Comparison of ENCODE assay signal across 22 mouse cellular contexts in genomic region chr19:24812106-24812810, GRCm38 (mm10). TPM values are rescaled to one million over a fixed set of nuclear protein-coding genes. Genes with fewer than 3 reads are reported as not detected.
DNase-seq lines count a peak whose midpoint lies in the region; ATAC-seq and TF ChIP-seq lines count a peak whose summit lies in the region.
"Had no signal": no experiment of that assay in that cellular context is flagged by ENCODE, and none has a peak within 500 bp of the region (broad histone marks: within the 10 kb centered on the region; RNA-seq: fewer than 3 reads in every experiment).

No protein-coding gene starts in this region.

- TF ChIP-seq POLR2A in heart, adult 2 months (IDR thresholded peaks at IDR 0.05; ENCODE audit: insufficient read depth, low read depth, low read length): no peak

- WGBS in heart, adult 2 months: 82% methylated on average over 7 of the region's 7 CpGs
- 73% methylated on average over 7 of the region's 7 CpGs for WGBS in stomach, embryonic 16.5 days
- WGBS in stomach, postnatal 0 days: 75% methylated on average over 7 of the region's 7 CpGs

- H3K79me2 ChIP-seq in heart, adult 2 months (replicated peaks; ENCODE audit: control insufficient read depth, insufficient read depth, low read length): no peaks in the 10 kb centered on the region

- no peak overlapping the region for H3K9ac ChIP-seq in heart, adult 2 months (ENCODE audit: low read depth, low read length)
- H3K9ac ChIP-seq in stomach, embryonic 16.5 days (ENCODE audit: low read length): no peak overlapping the region
- no peak overlapping the region for H3K9ac ChIP-seq in stomach, postnatal 0 days (ENCODE audit: low read length)
- H3K9ac ChIP-seq: forebrain, embryonic 15.5 days; hindbrain, embryonic 12.5 days; limb, embryonic 15.5 days had no signal

- no peak overlapping the region for H3K4me3 ChIP-seq in heart, adult 2 months
- H3K4me3 ChIP-seq in stomach, embryonic 16.5 days (replicated peaks; ENCODE audit: low read length): no peak overlapping the region
- no peak overlapping the region for H3K4me3 ChIP-seq in stomach, postnatal 0 days (ENCODE audit: low read depth, low read length)
- H3K4me3 ChIP-seq: erythroblast, embryonic 14.5 days; forebrain, embryonic 15.5 days; heart, embryonic 10.5 days; hindbrain, embryonic 12.5 days; limb, embryonic 15.5 days had no signal

- H3K4me1 ChIP-seq in heart, adult 2 months (ENCODE audit: control insufficient read depth, insufficient read depth, low read length): no peaks in the 10 kb centered on the region
- peaks cover 5% of the 10 kb centered on the region; the same call in 1 of the 2 replicates for H3K4me1 ChIP-seq in stomach, embryonic 16.5 days (ENCODE audit: control insufficient read depth, insufficient read depth, low read length)
- no peaks in the 10 kb centered on the region for H3K4me1 ChIP-seq in stomach, postnatal 0 days (replicated peaks; ENCODE audit: control insufficient read depth, insufficient read depth)

- no peak overlapping the region for H3K4me2 ChIP-seq in stomach, embryonic 16.5 days (ENCODE audit: low read depth, low read length)
- H3K4me2 ChIP-seq in stomach, postnatal 0 days (replicated peaks; ENCODE audit: low read depth): no peak overlapping the region
- H3K4me2 ChIP-seq: forebrain, embryonic 15.5 days; hindbrain, embryonic 12.5 days; limb, embryonic 15.5 days had no signal

- 0 out of 2 replicates have a peak, but pooled peaks have one; percentile 25 for ATAC-seq in stomach, embryonic 16.5 days (ENCODE audit: insufficient read depth, low FRiP score)
- ATAC-seq in stomach, postnatal 0 days (ENCODE audit: low FRiP score, low TSS enrichment): no peak
- no peak for ATAC-seq in erythroblast, adult 5-6 weeks (replicated peaks; ENCODE audit: low FRiP score, poor library complexity, severe bottlenecking)
- ATAC-seq: forebrain, embryonic 15.5 days had no signal

- no peak for TF ChIP-seq EP300 in heart, adult 2 months (IDR thresholded peaks at IDR 0.05; ENCODE audit: insufficient read depth, low read depth, low read length)
- TF ChIP-seq EP300 in stomach, postnatal 0 days (optimal IDR thresholded peaks at IDR 0.05): no peak

- no peaks in the 10 kb centered on the region for H3K9me3 ChIP-seq in stomach, embryonic 16.5 days (replicated peaks; ENCODE audit: control insufficient read depth, low read length)
- H3K9me3 ChIP-seq in stomach, postnatal 0 days (ENCODE audit: control insufficient read depth, low read length): no peaks in the 10 kb centered on the region
- H3K9me3 ChIP-seq: forebrain, embryonic 15.5 days; heart, embryonic 10.5 days; hindbrain, embryonic 12.5 days; limb, embryonic 15.5 days had no signal

- intact Hi-C loops in heart, adult 2 months (cut with DNase I): no loop called here

- DNase-seq in heart, adult 11 months: peak; percentile 75
- no peak for DNase-seq in heart, adult 2 months
- no peak for DNase-seq in stomach, postnatal 0 days (ENCODE audit: low spot score)
- DNase-seq in adrenal gland, postnatal 14 days: peak; percentile 82
- peak; percentile 60 for DNase-seq in mesoderm, embryonic 11.5 days (ENCODE audit: low read depth, low spot score)
- DNase-seq in heart, postnatal 4 days: no peak
- DNase-seq: B cell, adult 2 months; cerebellum, adult 9-11 months; gastrocnemius, postnatal 36 days; kidney, adult 8-10 months; kidney, postnatal 25 days; lung, postnatal 10 days; right cerebral cortex, postnatal 25 days had no signal

- H3K36me3 ChIP-seq in heart, adult 2 months (ENCODE audit: control insufficient read depth, insufficient read depth, low read length): no peaks in the 10 kb centered on the region
- H3K36me3 ChIP-seq in stomach, embryonic 16.5 days (ENCODE audit: control insufficient read depth, insufficient read depth, low read length): no peaks in the 10 kb centered on the region
- peaks cover 2% of the 10 kb centered on the region; the same call in 1 of the 2 replicates for H3K36me3 ChIP-seq in stomach, postnatal 0 days (ENCODE audit: control insufficient read depth, insufficient read depth, low read length)
- H3K36me3 ChIP-seq: forebrain, embryonic 15.5 days; hindbrain, embryonic 12.5 days; limb, embryonic 15.5 days had no signal

- H3K27me3 ChIP-seq in heart, adult 2 months (ENCODE audit: control insufficient read depth, insufficient read depth, low read length): no peaks in the 10 kb centered on the region
- H3K27me3 ChIP-seq in stomach, embryonic 16.5 days (ENCODE audit: control insufficient read depth, insufficient read depth, low read length): no peaks in the 10 kb centered on the region
- H3K27me3 ChIP-seq in stomach, postnatal 0 days (ENCODE audit: control insufficient read depth, insufficient read depth, low read length): no peaks in the 10 kb centered on the region
- H3K27me3 ChIP-seq: forebrain, embryonic 15.5 days; limb, embryonic 15.5 days had no signal

- no peak overlapping the region for H3K27ac ChIP-seq in heart, adult 2 months
- peak overlapping the region; percentile 10; the same call in 1 of the 2 replicates for H3K27ac ChIP-seq in stomach, embryonic 16.5 days (ENCODE audit: low read length)
- H3K27ac ChIP-seq in stomach, postnatal 0 days (replicated peaks): no peak overlapping the region
- H3K27ac ChIP-seq: forebrain, embryonic 15.5 days; heart, embryonic 10.5 days; limb, embryonic 15.5 days had no signal

- TF ChIP-seq CTCF in heart, adult 2 months (IDR thresholded peaks at IDR 0.05): no peak
- TF ChIP-seq CTCF in stomach, postnatal 0 days (IDR thresholded peaks at IDR 0.05; ENCODE audit: low read depth): no peak

RNA-seq across cellular contexts. Expression of gene Pgm5, which starts 49.4 kb away (rescaled TPM):
- 100 to 1,000 TPM in 1 of 2 experiments, 10 to 100 TPM in 1; 93.8 to 103 TPM for total RNA-seq in heart, adult 2 months (2021)
- 48.6 and 95.9 TPM in 2 replicates for polyA plus RNA-seq in heart, adult 2 months (2012; rRNA removed)
- 7.3 and 10.5 TPM in 2 replicates for polyA plus RNA-seq in stomach, embryonic 16.5 days (2015; fragmentation: Nextera tagmentation; extraction: Ambion mirVana)
- 5.5 and 6.3 TPM in 2 replicates for polyA plus RNA-seq in stomach, postnatal 0 days (2015; fragmentation: Nextera tagmentation; extraction: Ambion mirVana)
- total RNA-seq in adrenal gland, postnatal 14 days (2021): 60.3 and 68.5 TPM in 2 replicates
- total RNA-seq in erythroblast, adult 5-6 weeks (2015; ENCODE audit: low replicate concordance): 0.84 TPM in 1 of 2 replicates, not detected in the other
- total RNA-seq in erythroblast, adult 5-6 weeks (2017; ENCODE audit: low replicate concordance): not detected in 2 replicates
- 100 to 1,000 TPM; 103 to 110 TPM for total RNA-seq in heart, postnatal 4 days (2021)
- total RNA-seq: megakaryocyte progenitor cell, adult 5-6 weeks; monocyte, adult 5-6 weeks had no signal
- polyA plus RNA-seq: erythroblast, embryonic 14.5 days had no signal

Comparison
In these comparisons a context has a peak if more than half of its experiments do, and no peak if none do; other contexts are left out.
1. DNase-seq: peak in heart, adult 11 months (single experiment), adrenal gland, postnatal 14 days (single experiment) and mesoderm, embryonic 11.5 days (single experiment); none in heart, adult 2 months (0 of 2), stomach, postnatal 0 days (single experiment) and heart, postnatal 4 days (single experiment).
2. RNA of gene Pgm5, which starts 49.4 kb away (total RNA-seq): 103 to 110 TPM in heart, postnatal 4 days, 93.8 to 103 TPM in heart, adult 2 months and 60.3 to 68.5 TPM in adrenal gland, postnatal 14 days; 0.84 TPM in erythroblast, adult 5-6 weeks; every median in the first group is over 10 times any median in the second.